Mouse (Mus musculus) heart, adult 2 months (tissue): ENCODE data around the gene Insr. TPM values are rescaled to one million over a fixed set of nuclear protein-coding genes. Genes with fewer than 3 reads are reported as not detected.

ENCODE experiments used
- DNase-seq, 2 experiments: peaks; one replicate each; pipeline ENCODE4 v3.0.0; 2021
- H3K27ac ChIP-seq: fragments of 200-600 bp; 2 replicates; pipeline ENCODE4 v1.8.1; 2022
- H3K27me3 ChIP-seq: fragments of 200-500 bp; 2 replicates; pipeline ENCODE4 v1.6.1; 2012; ENCODE audit warnings: mild to moderate bottlenecking, low read length, inconsistent platforms, mixed read lengths; ENCODE audit not compliant: control insufficient read depth, insufficient read depth
- H3K36me3 ChIP-seq: fragments of 200-500 bp; 2 replicates; pipeline ENCODE4 v1.6.1; 2012; ENCODE audit warnings: low read length, inconsistent platforms; ENCODE audit not compliant: control insufficient read depth, insufficient read depth
- H3K4me1 ChIP-seq: fragments of 200-500 bp; 2 replicates; pipeline ENCODE4 v1.6.1; 2011; ENCODE audit warnings: low read length; ENCODE audit not compliant: control insufficient read depth, insufficient read depth
- H3K4me3 ChIP-seq: fragments of 200-600 bp; 2 replicates; pipeline ENCODE4 v1.8.1; 2022
- H3K79me2 ChIP-seq: fragments of 200-500 bp; replicated peaks from 2 replicates; pipeline ENCODE4 v1.6.1; 2012; ENCODE audit warnings: mild to moderate bottlenecking, inconsistent platforms, low read length, moderate library complexity, mixed read lengths; ENCODE audit not compliant: control insufficient read depth, insufficient read depth
- H3K9ac ChIP-seq: fragments of 200-500 bp; 2 replicates; pipeline ENCODE4 v1.6.1; 2012; ENCODE audit warnings: low read depth, mild to moderate bottlenecking, control low read depth, inconsistent platforms, low read length, mixed read lengths
- CTCF ChIP-seq: fragments of 200-600 bp; IDR thresholded peaks from 2 replicates; pipeline ENCODE4 v1.8.1; 2022; ENCODE audit warnings: antibody characterized with exemption, mild to moderate bottlenecking, moderate library complexity
- EP300 ChIP-seq: fragments of 200-500 bp; IDR thresholded peaks from 2 replicates; pipeline ENCODE4 v1.6.1; 2011; ENCODE audit warnings: low read depth, low read length, control low read depth; ENCODE audit not compliant: insufficient read depth
- POLR2A ChIP-seq: fragments of 200-500 bp; IDR thresholded peaks from 2 replicates; pipeline ENCODE4 v1.6.1; 2011; ENCODE audit warnings: mild to moderate bottlenecking, low read depth, low read length, control low read depth; ENCODE audit not compliant: insufficient read depth
- WGBS: fragments of 180-500 bp; shearing (Covaris S2); methylation state at CpG from one replicate; pipeline ENCODE4 v1.1.7; 2018; 5-methylcytosine and 5-hydroxymethylcytosine counted together
- intact Hi-C: fragments of 180-260 bp; cut with DNase I; formaldehyde crosslinking; loops from one replicate; pipeline ENCODE4 v1.15.1; 2025
- polyA plus RNA-seq: library from polyadenylated mRNA; depleted of rRNA; stranded (reverse); fragments of >200 nt; gene quantifications from 2 replicates; pipeline ENCODE4 v1.2.3, GENCODE M21; 2012
- total RNA-seq, 2 experiments: library from RNA; stranded (reverse); gene quantifications; 2 replicates each; pipeline ENCODE4 v1.2.3; 2021

Gene Insr
- total and polyA plus RNA-seq, 3 experiments = 24.6 to 145 (median 112) TPM

GRCm38 (mm10) chr8:3278181-3278820 lies 1.1 kb downstream of the Insr start:
- peak overlapping the region; percentile 98 for H3K27ac ChIP-seq
- no peaks in the 10 kb centered on the region for H3K27me3 ChIP-seq
- peaks cover 10% of the 10 kb centered on the region for H3K36me3 ChIP-seq
- H3K4me3 ChIP-seq = peak overlapping the region; percentile 94
- peak; percentile 53 for TF ChIP-seq CTCF
- no peak for TF ChIP-seq EP300
- no peak for TF ChIP-seq POLR2A
- peaks cover 12% of the 10 kb centered on the region for H3K79me2 ChIP-seq
- peaks cover 5% of the 10 kb centered on the region for H3K4me1 ChIP-seq
- intact Hi-C loops = loop anchor here (2.0 to 5.0 kb wide), 2 partner anchors 54 to 96 kb away; no protein-coding TSS in a partner anchor
- DNase-seq = peak; percentile 30 to 40
- peak overlapping the region; percentile 99 for H3K9ac ChIP-seq
- 24% methylated on average over 15 of the region's 15 CpGs for WGBS

DNA sequence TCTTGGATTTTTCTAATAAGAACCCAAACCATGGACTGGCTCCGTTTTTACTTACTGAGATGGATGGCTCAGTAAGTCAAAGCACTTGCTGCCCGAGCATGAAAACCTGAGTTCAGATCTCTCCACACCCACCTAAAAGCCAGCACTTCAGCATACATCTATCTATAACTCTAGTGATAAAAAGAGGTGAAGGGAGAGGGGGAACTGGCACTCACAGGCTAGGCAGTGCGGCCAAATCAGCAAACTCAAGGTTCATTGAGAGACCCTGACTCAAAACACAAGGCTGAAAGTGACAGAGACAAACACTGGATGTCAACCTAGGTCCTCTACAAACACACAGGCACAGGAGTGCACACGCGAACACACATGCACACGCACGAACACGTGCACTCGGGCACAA lies 2.2 kb downstream of the Insr start:
- H3K79me2 ChIP-seq = peaks cover 12% of the 10 kb centered on the region
- 78% methylated on average over 9 of the region's 9 CpGs for WGBS
- peaks cover 10% of the 10 kb centered on the region for H3K36me3 ChIP-seq
- H3K4me1 ChIP-seq = peaks cover 5% of the 10 kb centered on the region
- no peak for DNase-seq
- no peaks in the 10 kb centered on the region for H3K27me3 ChIP-seq
- intact Hi-C loops = loop anchor here (2.0 to 5.0 kb wide), 2 partner anchors 14 to 95 kb away; no protein-coding TSS in a partner anchor
- H3K27ac ChIP-seq = peak overlapping the region; percentile 9; the same call in 1 of the 2 replicates
- peak overlapping the region; percentile 94 for H3K4me3 ChIP-seq
- 0 out of 2 replicates have a peak overlapping the region, but pooled peaks have one; percentile 5 for H3K9ac ChIP-seq
- no peak for TF ChIP-seq EP300
- TF ChIP-seq POLR2A = no peak

GRCm38 (mm10) chr8:3276009-3276408 lies 3.4 kb downstream of the Insr start:
- H3K79me2 ChIP-seq = peaks cover 12% of the 10 kb centered on the region
- no peak overlapping the region for H3K4me3 ChIP-seq
- H3K4me1 ChIP-seq = peaks cover 5% of the 10 kb centered on the region
- TF ChIP-seq EP300 = no peak
- H3K27me3 ChIP-seq = no peaks in the 10 kb centered on the region
- H3K9ac ChIP-seq = no peak overlapping the region
- WGBS = 74% methylated on average over 8 of the region's 8 CpGs
- intact Hi-C loops = loop anchor here (2.0 to 5.0 kb wide), 2 partner anchors 13 to 94 kb away; no protein-coding TSS in a partner anchor
- no peak for DNase-seq
- H3K36me3 ChIP-seq = peaks cover 10% of the 10 kb centered on the region
- peak overlapping the region; percentile 28 for H3K27ac ChIP-seq

GRCm38 (mm10) chr8:3275189-3275588 lies 4.2 kb downstream of the Insr start:
- DNase-seq = no peak
- Histone ChIP-seq H3K27ac (no peak overlapping the region), H3K36me3 (peaks cover 10% of the 10 kb centered on the region), H3K4me1 (peaks cover 7% of the 10 kb centered on the region), H3K79me2 (peaks cover 13% of the 10 kb centered on the region), H3K9ac (no peak overlapping the region), H3K4me3 (no peak overlapping the region), H3K27me3 (no peaks in the 10 kb centered on the region)
- no peak for TF ChIP-seq POLR2A
- no peak for TF ChIP-seq EP300
- TF ChIP-seq CTCF = no peak
- WGBS = 63% methylated on average over 5 of the region's 5 CpGs
- intact Hi-C loops = loop anchor here (5.0 kb wide), 1 partner anchor 93 kb away; no protein-coding TSS in a partner anchor

DNA sequence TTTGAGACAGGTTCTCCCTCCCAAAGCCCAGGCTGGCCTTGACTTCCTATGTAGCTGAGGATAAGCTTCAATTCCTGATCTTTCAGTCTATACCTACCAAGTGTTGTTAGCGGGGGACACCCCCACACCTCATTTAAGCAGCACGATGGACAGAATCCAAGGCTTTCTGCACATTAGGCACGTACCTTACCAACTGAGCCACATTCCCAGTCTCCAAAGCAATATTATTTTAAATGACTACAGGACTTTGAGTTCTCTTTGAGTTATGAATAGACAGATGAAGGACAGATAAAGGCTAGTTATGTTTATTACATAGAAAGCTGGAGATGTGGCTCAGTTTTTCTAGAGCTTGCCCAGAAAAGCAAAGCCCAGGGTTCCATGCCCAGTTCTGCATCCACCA lies 5.6 kb downstream of the Insr start:
- intact Hi-C loops = no loop called here
- no peak overlapping the region for H3K4me3 ChIP-seq
- H3K27ac ChIP-seq = no peak overlapping the region
- 83% methylated on average over 3 of the region's 3 CpGs for WGBS
- H3K9ac ChIP-seq = no peak overlapping the region
- H3K36me3 ChIP-seq = peaks cover 12% of the 10 kb centered on the region
- H3K27me3 ChIP-seq = no peaks in the 10 kb centered on the region
- TF ChIP-seq POLR2A (no peak), CTCF (no peak), EP300 (no peak)
- DNase-seq = no peak
- peaks cover 11% of the 10 kb centered on the region for H3K79me2 ChIP-seq
- peaks cover 7% of the 10 kb centered on the region for H3K4me1 ChIP-seq

DNA sequence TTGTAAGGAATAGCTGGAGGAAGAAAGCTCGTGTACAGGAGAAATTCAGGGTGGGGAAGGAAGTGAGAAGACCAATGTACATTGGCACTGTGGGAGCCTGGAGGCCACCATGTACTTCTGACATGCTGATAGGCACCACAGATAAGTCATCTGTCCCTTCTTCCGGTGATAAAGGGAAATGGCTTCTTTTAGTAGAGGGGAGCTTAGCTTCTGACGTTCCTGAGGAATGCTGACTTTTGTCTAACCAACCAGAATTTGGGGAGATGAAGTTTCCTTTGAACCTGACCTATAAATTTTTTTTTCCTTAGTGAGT lies 12.0 kb downstream of the Insr start:
- DNase-seq = no peak
- H3K9ac ChIP-seq = no peak overlapping the region
- intact Hi-C loops = no loop called here

More for the DNA sequence above, 12.0 kb downstream of the Insr start:
- peaks cover 9% of the 10 kb centered on the region for H3K36me3 ChIP-seq
- no peaks in the 10 kb centered on the region for H3K27me3 ChIP-seq
- peaks cover 12% of the 10 kb centered on the region for H3K4me1 ChIP-seq
- 64% methylated on average over 3 of the region's 3 CpGs for WGBS
- no peak overlapping the region for H3K27ac ChIP-seq
- H3K4me3 ChIP-seq = no peak overlapping the region
- no peak for TF ChIP-seq EP300
- TF ChIP-seq CTCF = no peak
- no peak for TF ChIP-seq POLR2A
- peaks cover 3% of the 10 kb centered on the region; the same call in 1 of the 2 replicates for H3K79me2 ChIP-seq
